ENCODE assay signal across 17 mouse cellular contexts in genomic region chr16:6833486-6833885, GRCm38 (mm10).
A peak's percentile ranks its signal among the peaks of the same experiment; 100 is the strongest.
DNase-seq lines count a peak whose midpoint lies in the region; ATAC-seq lines count a peak whose summit lies in the region.
"Had no signal": no experiment of that assay in that cellular context is flagged by ENCODE, and none has a peak within 500 bp of the region (broad histone marks: within the 10 kb centered on the region; RNA-seq: fewer than 3 reads in every experiment).

No protein-coding gene starts in this region.

- ATAC-seq in megakaryocyte progenitor cell, adult 5-6 weeks (replicated peaks; ENCODE audit: poor library complexity) = no peak
- ATAC-seq: forebrain, embryonic 14.5 days; hindbrain, postnatal 0 days; intestine, embryonic 16.5 days; midbrain, embryonic 15.5 days had no signal

- intact Hi-C loops in left cerebral cortex, postnatal 4 days (cut with DNase I) = no loop called here
- intact Hi-C loops in left cerebral cortex, postnatal 14 days (cut with DNase I) = no loop called here

- peak; percentile 24 for DNase-seq in left cerebral cortex, postnatal 4 days
- no peak for DNase-seq in left cerebral cortex, postnatal 14 days (ENCODE audit: low spot score in 2 of 2)
- DNase-seq in cerebellum, adult 8-10 months = peak; percentile 54
- DNase-seq in cerebellum, postnatal 36 days = peak; percentile 72 to 73
- no peak for DNase-seq in thymus, postnatal 25 days
- DNase-seq in heart, adult 11 months = no peak
- DNase-seq: adrenal gland, postnatal 14 days; kidney, adult 9 months; kidney, postnatal 14 days; lung, postnatal 4 days; retina, postnatal 1 day; thymus, adult 18-20 months had no signal

Comparison
In these comparisons a context has a peak if more than half of its experiments do, and no peak if none do; other contexts are left out.
1. DNase-seq: peak in left cerebral cortex, postnatal 4 days (single experiment), cerebellum, adult 8-10 months (single experiment) and cerebellum, postnatal 36 days (2 of 2); none in left cerebral cortex, postnatal 14 days (0 of 2), thymus, postnatal 25 days (single experiment) and heart, adult 11 months (single experiment).